Mouse (Mus musculus) thymus, adult 2 months (tissue): ENCODE results near the gene Cep295nl. TPM values are rescaled to one million over a fixed set of nuclear protein-coding genes. Genes with fewer than 3 reads are reported as not detected.

Experiments
- DNase-seq: peaks from one replicate; pipeline ENCODE4 v3.0.0; 2021
- H3K27ac ChIP-seq: fragments of 200-500 bp; 2 replicates; pipeline ENCODE4 v1.5.1; 2012; ENCODE audit warnings: low read length, control low read depth; ENCODE audit not compliant: control insufficient read depth, insufficient read depth
- H3K27me3 ChIP-seq: fragments of 200-500 bp; 2 replicates; pipeline ENCODE4 v1.6.1; 2012; ENCODE audit warnings: mild to moderate bottlenecking, low read length, moderate library complexity, mixed read lengths; ENCODE audit not compliant: control insufficient read depth, insufficient read depth
- H3K36me3 ChIP-seq: fragments of 200-500 bp; 2 replicates; pipeline ENCODE4 v1.6.1; 2012; ENCODE audit warnings: mild to moderate bottlenecking, low read length, moderate library complexity; ENCODE audit not compliant: control insufficient read depth, insufficient read depth
- H3K4me1 ChIP-seq: fragments of 200-500 bp; replicated peaks from 2 replicates; pipeline ENCODE4 v1.6.1; 2012; ENCODE audit warnings: low read length; ENCODE audit not compliant: control insufficient read depth, insufficient read depth
- H3K4me3 ChIP-seq: fragments of 200-500 bp; 2 replicates; pipeline ENCODE4 v1.5.1; 2012; ENCODE audit warnings: mild to moderate bottlenecking, low read length, control low read depth, moderate library complexity; ENCODE audit not compliant: control insufficient read depth, insufficient read depth
- CTCF ChIP-seq: fragments of 200-500 bp; IDR thresholded peaks from 2 replicates; pipeline ENCODE4 v1.5.1; 2012; ENCODE audit warnings: mild to moderate bottlenecking, control low read depth, low read length, moderate library complexity, borderline replicate concordance; ENCODE audit not compliant: control insufficient read depth, poor library complexity, insufficient read depth; ENCODE audit errors: extremely low read depth
- POLR2A ChIP-seq: fragments of 200-500 bp; IDR thresholded peaks from 2 replicates; pipeline ENCODE4 v1.6.1; 2012; ENCODE audit warnings: mild to moderate bottlenecking, low read length, control low read depth, moderate library complexity; ENCODE audit not compliant: control insufficient read depth, poor library complexity, insufficient read depth; ENCODE audit errors: extremely low read depth
- WGBS: fragments of 180-500 bp; shearing (Covaris S2); methylation state at CpG from one replicate; pipeline ENCODE4 v1.1.7; 2018; 5-methylcytosine and 5-hydroxymethylcytosine counted together
- polyA plus RNA-seq: library from polyadenylated mRNA; depleted of rRNA; stranded (reverse); fragments of >200 nt; gene quantifications from 2 replicates; pipeline ENCODE4 v1.2.3, GENCODE M21; 2012

Gene Cep295nl
- polyA plus RNA-seq, 1 experiment: 0.26 TPM

DNA sequence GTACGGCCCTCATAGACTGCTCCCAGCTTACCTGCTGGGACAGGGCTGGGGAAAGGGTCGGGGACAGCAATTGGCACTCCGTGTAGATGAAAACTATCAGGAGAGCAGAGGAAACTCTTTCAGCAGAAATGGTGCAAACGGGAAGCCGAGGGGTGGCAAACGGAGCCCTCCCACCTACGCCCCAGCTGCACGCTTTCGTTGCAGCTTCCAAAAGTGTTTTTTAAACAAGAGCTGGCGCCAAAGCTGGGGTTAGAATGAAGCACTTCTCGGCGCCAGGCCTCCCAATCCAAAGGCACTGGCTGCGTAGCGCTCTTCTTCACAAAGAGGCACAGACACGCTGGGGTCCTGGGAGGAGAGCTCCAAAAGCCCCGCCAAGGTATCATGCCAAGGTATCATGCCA is 11.5 kb downstream of the Cep295nl start:
- DNase-seq: no peak
- H3K27me3 ChIP-seq: no peaks in the 10 kb centered on the region
- H3K27ac ChIP-seq: no peak overlapping the region
- WGBS: 97% methylated on average over 16 of the region's 16 CpGs
- H3K36me3 ChIP-seq: peaks cover 4% of the 10 kb centered on the region; the same call in 1 of the 2 replicates
- no peak for TF ChIP-seq CTCF
- no peak for TF ChIP-seq POLR2A
- H3K4me1 ChIP-seq: peaks cover 1% of the 10 kb centered on the region
- no peak overlapping the region for H3K4me3 ChIP-seq

DNA sequence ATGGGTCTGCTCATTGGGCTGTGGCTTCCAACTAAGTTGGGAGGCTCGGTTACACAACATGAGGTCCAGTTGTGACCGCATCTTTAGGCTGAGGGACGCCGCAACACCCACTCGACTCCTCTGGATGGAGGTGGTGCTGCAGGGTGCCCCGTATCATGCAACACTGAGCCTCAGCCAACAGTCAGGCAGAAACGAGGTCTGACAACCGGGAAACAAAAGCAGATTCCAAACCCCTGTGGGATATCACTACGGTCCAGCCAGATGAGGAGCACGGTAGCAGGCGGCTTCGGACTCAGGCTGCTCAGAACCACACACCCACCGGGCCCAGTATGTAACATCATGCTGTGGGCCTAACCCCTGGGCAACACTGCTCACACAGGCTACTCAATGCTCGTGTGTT is 11.9 kb downstream of the Cep295nl start:
- no peak for TF ChIP-seq POLR2A
- no peak for TF ChIP-seq CTCF
- 98% methylated on average over 14 of the region's 14 CpGs for WGBS
- DNase-seq: no peak

DNA sequence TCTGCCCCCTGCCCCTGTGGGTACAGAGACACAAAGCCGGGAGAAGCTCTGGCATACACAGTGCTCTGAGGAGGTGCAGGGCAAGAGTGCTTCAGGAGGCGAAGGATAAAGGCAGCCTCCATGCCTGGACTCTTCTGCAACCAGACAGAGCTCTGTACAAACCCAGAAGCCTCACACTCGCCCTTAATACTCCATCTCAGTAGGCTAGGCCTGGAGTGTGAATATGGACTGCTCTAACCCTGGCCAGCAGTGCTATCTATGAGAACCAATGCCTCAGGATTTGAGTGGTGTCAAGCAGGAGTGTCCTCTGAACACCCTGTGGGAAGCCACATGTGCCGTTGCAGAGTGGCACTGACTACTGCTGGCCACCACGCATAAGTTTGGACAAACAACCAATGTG is 13.4 kb downstream of the Cep295nl start:
- Histone ChIP-seq H3K36me3 (peaks cover 4% of the 10 kb centered on the region; the same call in 1 of the 2 replicates), H3K4me3 (no peak overlapping the region), H3K27me3 (no peaks in the 10 kb centered on the region), H3K27ac (no peak overlapping the region), H3K4me1 (no peaks in the 10 kb centered on the region)
- WGBS: 100% methylated on average over 5 of the region's 5 CpGs
- DNase-seq: no peak
- TF ChIP-seq POLR2A: no peak
- no peak for TF ChIP-seq CTCF

More for the DNA sequence above, 11.9 kb downstream of the Cep295nl start:
- Histone ChIP-seq H3K27ac (no peak overlapping the region), H3K27me3 (no peaks in the 10 kb centered on the region), H3K36me3 (peaks cover 4% of the 10 kb centered on the region; the same call in 1 of the 2 replicates), H3K4me3 (no peak overlapping the region), H3K4me1 (no peaks in the 10 kb centered on the region)

DNA sequence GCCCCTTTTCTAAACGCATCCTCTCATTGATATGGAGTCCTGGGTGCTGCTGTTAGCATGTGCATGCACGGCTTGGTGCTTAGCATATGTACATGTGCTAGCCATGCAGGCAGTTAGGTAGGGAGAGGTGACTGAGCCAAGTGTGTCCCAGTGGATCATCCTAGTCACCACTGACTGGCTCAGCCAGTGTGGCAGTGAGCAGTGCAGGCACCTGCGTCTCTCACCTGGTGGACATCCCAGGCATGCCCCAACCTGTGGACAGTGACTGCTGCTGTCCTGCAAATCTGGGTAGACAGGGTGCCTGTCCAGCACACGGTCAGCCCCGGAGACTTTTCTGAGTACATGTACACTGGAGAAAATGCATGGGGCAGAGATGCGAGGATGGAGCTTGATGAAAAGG is 13.8 kb downstream of the Cep295nl start:
- Histone ChIP-seq H3K4me1 (no peaks in the 10 kb centered on the region; the same call in 1 of the 2 replicates), H3K4me3 (no peak overlapping the region), H3K27ac (no peak overlapping the region), H3K36me3 (peaks cover 4% of the 10 kb centered on the region; the same call in 1 of the 2 replicates), H3K27me3 (no peaks in the 10 kb centered on the region)
- DNase-seq: no peak
- 98% methylated on average over 6 of the region's 6 CpGs for WGBS
- TF ChIP-seq CTCF (no peak), POLR2A (no peak)

DNA sequence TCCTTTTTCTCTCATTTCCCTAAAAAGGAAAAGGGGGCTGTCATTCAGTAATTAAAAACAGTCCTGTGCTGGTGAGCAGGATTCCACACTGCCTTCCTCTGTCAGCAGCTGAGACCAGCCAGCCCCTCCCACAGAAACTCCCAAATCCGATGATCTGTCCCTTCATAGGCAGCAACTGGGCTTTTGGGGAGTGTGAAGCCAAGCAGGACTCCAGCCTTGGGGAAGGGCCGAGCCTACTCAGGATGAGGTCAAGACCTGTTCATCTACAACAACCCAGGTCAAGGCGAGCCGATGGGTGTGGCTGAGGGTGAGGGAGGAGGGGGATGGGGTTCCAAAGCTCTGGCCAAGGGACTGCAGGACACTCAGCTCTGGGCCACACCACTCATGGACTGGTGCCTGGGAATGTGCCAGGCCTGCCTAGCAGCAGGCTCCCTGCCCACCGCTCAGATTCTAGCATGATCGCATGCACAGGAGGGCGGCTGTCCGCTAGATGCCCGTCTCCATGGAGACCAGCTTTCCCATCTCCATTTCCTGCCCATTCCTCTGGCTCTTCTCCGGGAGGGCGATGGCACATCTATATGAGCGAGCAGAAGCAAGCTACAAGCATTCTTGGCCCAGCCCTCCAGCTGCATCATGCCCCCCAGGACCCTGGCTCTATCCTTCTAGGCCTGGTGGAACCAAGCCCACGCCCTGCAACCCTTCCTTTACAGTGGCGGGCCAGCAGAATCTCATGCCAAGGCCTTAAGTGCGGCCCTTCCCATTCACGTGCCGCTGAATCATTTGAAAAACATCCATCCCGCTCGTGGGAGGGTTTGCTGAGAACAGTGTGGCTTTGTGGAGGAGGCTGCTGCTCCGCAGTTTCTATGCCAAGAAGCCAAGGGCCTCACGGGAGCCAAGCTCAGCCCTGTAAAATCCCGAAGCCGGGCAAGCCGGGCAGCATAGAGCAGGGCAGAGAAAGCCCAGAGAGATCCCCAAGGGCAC is 15.0 kb downstream of the Cep295nl start:
- no peak for DNase-seq
- Histone ChIP-seq H3K27ac (no peak overlapping the region), H3K4me1 (peaks cover 3% of the 10 kb centered on the region; the same call in 1 of the 2 replicates), H3K4me3 (no peak overlapping the region), H3K36me3 (no peaks in the 10 kb centered on the region), H3K27me3 (no peaks in the 10 kb centered on the region)
- TF ChIP-seq CTCF (no peak), POLR2A (no peak)
- 93% methylated on average over 24 of the region's 24 CpGs for WGBS

DNA sequence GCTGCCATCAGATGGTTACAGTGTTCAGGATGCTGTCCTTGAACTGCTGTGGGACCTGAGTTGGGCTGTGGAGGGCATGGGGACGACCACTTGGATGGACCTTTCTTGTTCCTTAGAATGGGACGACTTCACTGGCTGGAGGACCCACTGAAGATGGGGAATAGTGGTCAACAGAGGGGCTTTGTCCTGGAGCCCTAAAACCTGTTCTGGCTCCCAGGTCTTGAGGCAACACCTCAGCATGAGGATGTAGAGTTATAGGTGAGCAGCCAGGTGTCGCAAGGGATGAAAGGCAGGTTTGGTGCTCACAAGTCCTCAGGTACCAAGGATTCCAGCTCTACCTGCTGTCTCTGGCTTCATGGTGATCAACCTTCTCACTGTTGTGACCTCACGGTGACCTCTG is 15.8 kb downstream of the Cep295nl start:
- H3K27ac ChIP-seq: no peak overlapping the region
- DNase-seq: no peak
- H3K4me3 ChIP-seq: no peak overlapping the region
- no peaks in the 10 kb centered on the region for H3K36me3 ChIP-seq
- peaks cover 3% of the 10 kb centered on the region; the same call in 1 of the 2 replicates for H3K4me1 ChIP-seq
- TF ChIP-seq POLR2A: no peak
- no peak for TF ChIP-seq CTCF
- WGBS: 98% methylated on average over 4 of the region's 4 CpGs
- no peaks in the 10 kb centered on the region for H3K27me3 ChIP-seq
